Mouse (Mus musculus) hindbrain, embryonic 12.5 days (tissue): ENCODE results near the gene Ccdc6. TPM values are rescaled to one million over a fixed set of nuclear protein-coding genes. Genes with fewer than 3 reads are reported as not detected.

Experiments
- ATAC-seq: fragments of 200-750 bp; cut with Nextera tagmentation; 2 replicates; pipeline ENCODE4 v1.8.0; 2017; ENCODE audit warnings: moderate TSS enrichment; ENCODE audit not compliant: low FRiP score
- H3K27ac ChIP-seq: fragments of 300-500 bp; sonication (generic); 2 replicates; pipeline ENCODE4 v1.5.1; 2016; ENCODE audit warnings: mild to moderate bottlenecking
- H3K27me3 ChIP-seq: fragments of 300-500 bp; sonication (generic); 2 replicates; pipeline ENCODE4 v1.6.1; 2016; ENCODE audit warnings: mild to moderate bottlenecking
- H3K36me3 ChIP-seq: fragments of 300-500 bp; sonication (generic); 2 replicates; pipeline ENCODE4 v1.6.1; 2016; ENCODE audit warnings: mild to moderate bottlenecking
- H3K4me1 ChIP-seq: fragments of 300-500 bp; sonication (generic); 2 replicates; pipeline ENCODE4 v1.6.1; 2016
- H3K4me2 ChIP-seq: fragments of 300-500 bp; sonication (generic); replicated peaks from 2 replicates; pipeline ENCODE4 v1.6.1; 2016; ENCODE audit warnings: mild to moderate bottlenecking
- H3K4me3 ChIP-seq: fragments of 300-500 bp; sonication (generic); 2 replicates; pipeline ENCODE4 v1.5.1; 2016; ENCODE audit warnings: mild to moderate bottlenecking
- H3K9ac ChIP-seq: fragments of 300-500 bp; sonication (generic); 2 replicates; pipeline ENCODE4 v1.6.1; 2016; ENCODE audit warnings: mild to moderate bottlenecking, moderate library complexity
- H3K9me3 ChIP-seq: fragments of 300-500 bp; sonication (generic); replicated peaks from 2 replicates; pipeline ENCODE4 v1.6.1; 2016; ENCODE audit warnings: mild to moderate bottlenecking
- WGBS: fragments of 180-500 bp; shearing (Covaris S2); methylation state at CpG from one replicate; pipeline ENCODE4 v1.1.7; 2016; 5-methylcytosine and 5-hydroxymethylcytosine counted together
- polyA plus RNA-seq: library from polyadenylated mRNA; unstranded; fragments of >200 nt; fragmentation: Nextera tagmentation; extraction: Ambion mirVana; gene quantifications from 2 replicates; pipeline ENCODE4 v1.2.1, GENCODE M21; 2016

Gene Ccdc6
- polyA plus RNA-seq, 1 experiment from 2014 or later: 17.0 TPM

- 0 out of 2 replicates have a peak, but pooled peaks cover 7% of the 10 kb centered on the region for H3K9me3 ChIP-seq
- WGBS: under 1% methylated on average over 57 of the region's 58 CpGs
- H3K9ac ChIP-seq: peak overlapping the region; percentile 88
- peak overlapping the region; percentile 85 for H3K4me2 ChIP-seq
- ATAC-seq: peak; percentile 53
- no peaks in the 10 kb centered on the region for H3K27me3 ChIP-seq
- peak overlapping the region; percentile 86 for H3K27ac ChIP-seq
- peak overlapping the region; percentile 78 for H3K4me3 ChIP-seq
- H3K4me1 ChIP-seq: peaks cover 36% of the 10 kb centered on the region
- H3K36me3 ChIP-seq: 0 out of 2 replicates have a peak, but pooled peaks cover 2% of the 10 kb centered on the region
Observed at GRCm38 (mm10) chr10:70097291-70097901, 475 bp downstream of the Ccdc6 start.

- peak overlapping the region; percentile 85 for H3K4me2 ChIP-seq
- H3K4me1 ChIP-seq: peaks cover 36% of the 10 kb centered on the region
- WGBS: under 1% methylated on average over 29 of the region's 29 CpGs
- peak overlapping the region; percentile 88 for H3K9ac ChIP-seq
- H3K36me3 ChIP-seq: peaks cover 5% of the 10 kb centered on the region; the same call in 1 of the 2 replicates
- peak; percentile 62 for ATAC-seq
- H3K27me3 ChIP-seq: no peaks in the 10 kb centered on the region
- 0 out of 2 replicates have a peak, but pooled peaks cover 7% of the 10 kb centered on the region for H3K9me3 ChIP-seq
- peak overlapping the region; percentile 86 for H3K27ac ChIP-seq
- peak overlapping the region; percentile 78 for H3K4me3 ChIP-seq
Observed at GRCm38 (mm10) chr10:70097911-70098569, 1.1 kb downstream of the Ccdc6 start.

DNA sequence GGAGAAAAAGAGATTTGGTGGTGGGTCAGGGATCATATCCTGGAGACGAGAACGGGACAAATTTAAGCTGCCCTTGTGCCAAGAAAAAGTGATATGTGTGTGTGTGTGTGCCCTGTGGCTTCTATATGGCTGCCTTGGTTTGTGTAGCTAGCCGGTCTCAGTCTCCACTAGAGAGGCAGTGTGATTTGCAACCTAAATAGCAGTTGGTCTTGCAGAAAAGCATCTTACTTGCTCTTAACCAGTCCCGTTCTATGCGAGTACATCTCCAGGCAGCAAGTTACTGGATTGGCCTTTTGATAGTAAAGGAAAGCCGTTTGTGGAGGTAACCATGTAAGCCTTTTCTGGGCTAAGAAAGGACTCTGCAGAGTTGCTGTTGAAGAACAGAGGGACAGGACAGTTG, 1.7 kb downstream of the Ccdc6 start:
- H3K4me3 ChIP-seq: peak overlapping the region; percentile 78
- 0 out of 2 replicates have a peak, but pooled peaks cover 7% of the 10 kb centered on the region for H3K9me3 ChIP-seq
- H3K27me3 ChIP-seq: no peaks in the 10 kb centered on the region
- peaks cover 36% of the 10 kb centered on the region for H3K4me1 ChIP-seq
- peak overlapping the region; percentile 88 for H3K9ac ChIP-seq
- peak overlapping the region; percentile 86 for H3K27ac ChIP-seq
- 9% methylated on average over 6 of the region's 6 CpGs for WGBS
- peak overlapping the region; percentile 85 for H3K4me2 ChIP-seq
- no peak for ATAC-seq
- peaks cover 11% of the 10 kb centered on the region; the same call in 1 of the 2 replicates for H3K36me3 ChIP-seq

DNA sequence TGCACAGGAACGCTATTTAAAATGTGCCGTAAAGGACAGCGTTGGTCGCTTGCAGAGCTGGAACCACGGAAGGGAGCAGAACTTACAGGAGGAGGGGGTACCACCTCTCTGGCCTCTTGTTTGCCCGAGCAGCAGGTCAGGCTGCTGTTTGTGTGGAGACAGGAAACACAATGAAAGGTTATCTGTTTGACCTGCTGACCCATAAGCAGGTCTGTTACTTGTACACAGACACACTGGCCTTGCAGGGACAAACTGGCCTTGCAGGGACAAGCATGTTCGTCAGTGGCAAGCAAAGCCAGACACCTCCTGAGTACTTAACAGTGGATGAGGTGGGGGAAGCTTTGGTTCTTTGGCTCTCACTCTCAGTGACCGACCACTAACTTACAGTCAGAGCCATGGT, 2.1 kb downstream of the Ccdc6 start:
- H3K4me2 ChIP-seq: peak overlapping the region; percentile 85
- H3K9me3 ChIP-seq: 0 out of 2 replicates have a peak, but pooled peaks cover 7% of the 10 kb centered on the region
- H3K36me3 ChIP-seq: peaks cover 12% of the 10 kb centered on the region; the same call in 1 of the 2 replicates
- H3K9ac ChIP-seq: peak overlapping the region; percentile 88
- H3K4me3 ChIP-seq: peak overlapping the region; percentile 78
- H3K27me3 ChIP-seq: no peaks in the 10 kb centered on the region
- H3K27ac ChIP-seq: no peak overlapping the region
- ATAC-seq: no peak
- WGBS: 28% methylated on average over 8 of the region's 8 CpGs
- H3K4me1 ChIP-seq: peaks cover 36% of the 10 kb centered on the region

- Histone ChIP-seq H3K9me3 (0 out of 2 replicates have a peak, but pooled peaks cover 7% of the 10 kb centered on the region), H3K4me3 (no peak overlapping the region), H3K4me1 (peaks cover 29% of the 10 kb centered on the region), H3K27ac (no peak overlapping the region), H3K36me3 (peaks cover 24% of the 10 kb centered on the region; the same call in 1 of the 2 replicates), H3K4me2 (no peak overlapping the region), H3K9ac (no peak overlapping the region), H3K27me3 (no peaks in the 10 kb centered on the region)
- 98% methylated on average over 4 of the region's 4 CpGs for WGBS
- no peak for ATAC-seq
Observed at GRCm38 (mm10) chr10:70102086-70102485, 5.2 kb downstream of the Ccdc6 start.

DNA sequence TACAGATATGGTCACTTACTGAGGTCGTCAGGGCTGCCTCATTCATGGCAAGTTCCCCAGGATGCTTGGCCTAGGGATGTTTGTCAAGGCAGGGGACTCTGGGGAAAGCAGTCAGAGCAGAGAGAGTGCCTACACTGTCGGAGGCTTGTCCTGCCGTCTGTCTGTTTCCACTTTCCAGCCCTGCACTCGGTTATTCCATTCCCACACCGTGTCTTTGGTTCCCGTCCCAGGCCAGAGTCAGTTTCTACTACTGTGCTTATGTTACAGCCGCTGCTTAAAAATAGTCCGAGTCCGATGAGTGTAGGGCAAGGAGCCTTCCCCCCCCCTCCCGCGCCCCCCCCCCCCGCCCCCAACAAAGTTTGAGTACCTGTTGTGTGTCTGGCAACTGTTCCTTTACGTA, 11.1 kb downstream of the Ccdc6 start:
- WGBS: 62% methylated on average over 12 of the region's 13 CpGs
- Histone ChIP-seq H3K4me1 (peaks cover 24% of the 10 kb centered on the region; the same call in 1 of the 2 replicates), H3K27ac (no peak overlapping the region), H3K9ac (no peak overlapping the region), H3K9me3 (no peaks in the 10 kb centered on the region), H3K36me3 (peaks cover 21% of the 10 kb centered on the region; the same call in 1 of the 2 replicates), H3K27me3 (no peaks in the 10 kb centered on the region), H3K4me2 (no peak overlapping the region), H3K4me3 (no peak overlapping the region)
- ATAC-seq: no peak

DNA sequence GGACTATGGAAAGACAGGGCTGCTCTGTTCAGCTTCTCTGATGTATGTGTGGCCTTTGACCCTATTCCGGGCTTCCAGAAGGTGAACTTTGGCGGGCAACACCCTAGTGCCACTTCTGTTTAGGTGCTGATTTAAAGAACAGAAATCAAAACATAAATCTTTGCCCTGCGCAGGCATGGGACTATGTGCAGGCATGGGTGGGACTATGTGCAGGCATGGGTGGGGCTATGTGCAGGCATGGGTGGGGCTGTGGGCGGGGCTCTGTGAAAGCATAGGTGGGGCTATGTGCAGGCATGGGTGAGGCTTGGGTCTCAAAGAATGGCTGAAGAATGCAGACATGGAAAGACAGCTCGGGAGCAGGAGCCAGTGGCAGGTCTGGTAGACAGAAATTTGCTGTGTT, 13.1 kb downstream of the Ccdc6 start:
- no peak; the same call in 1 of the 2 replicates for ATAC-seq

GRCm38 (mm10) chr10:70110815-70111214, 13.9 kb downstream of the Ccdc6 start:
- 94% methylated on average over 7 of the region's 7 CpGs for WGBS
- H3K9ac ChIP-seq: no peak overlapping the region
- H3K4me1 ChIP-seq: peaks cover 15% of the 10 kb centered on the region; the same call in 1 of the 2 replicates
- H3K36me3 ChIP-seq: 0 out of 2 replicates have a peak, but pooled peaks cover 2% of the 10 kb centered on the region
- H3K4me3 ChIP-seq: no peak overlapping the region
- no peak overlapping the region for H3K4me2 ChIP-seq
- no peak for ATAC-seq
- H3K27me3 ChIP-seq: no peaks in the 10 kb centered on the region
- no peak overlapping the region for H3K27ac ChIP-seq
- no peaks in the 10 kb centered on the region for H3K9me3 ChIP-seq

More for the DNA sequence above, 13.1 kb downstream of the Ccdc6 start:
- Histone ChIP-seq H3K9me3 (no peaks in the 10 kb centered on the region), H3K36me3 (0 out of 2 replicates have a peak, but pooled peaks cover 6% of the 10 kb centered on the region), H3K27ac (no peak overlapping the region), H3K9ac (no peak overlapping the region), H3K4me3 (no peak overlapping the region), H3K4me1 (peaks cover 22% of the 10 kb centered on the region; the same call in 1 of the 2 replicates), H3K4me2 (no peak overlapping the region), H3K27me3 (no peaks in the 10 kb centered on the region)
- 74% methylated on average over 5 of the region's 5 CpGs for WGBS

GRCm38 (mm10) chr10:70111643-70112042, 14.7 kb downstream of the Ccdc6 start:
- H3K9me3 ChIP-seq: no peaks in the 10 kb centered on the region
- H3K27me3 ChIP-seq: no peaks in the 10 kb centered on the region
- H3K4me2 ChIP-seq: no peak overlapping the region
- 0 out of 2 replicates have a peak, but pooled peaks cover 2% of the 10 kb centered on the region for H3K36me3 ChIP-seq
- H3K4me3 ChIP-seq: no peak overlapping the region
- H3K9ac ChIP-seq: no peak overlapping the region
- no peak overlapping the region for H3K27ac ChIP-seq
- ATAC-seq: no peak
- peaks cover 14% of the 10 kb centered on the region; the same call in 1 of the 2 replicates for H3K4me1 ChIP-seq
- 92% methylated on average over 6 of the region's 6 CpGs for WGBS

DNA sequence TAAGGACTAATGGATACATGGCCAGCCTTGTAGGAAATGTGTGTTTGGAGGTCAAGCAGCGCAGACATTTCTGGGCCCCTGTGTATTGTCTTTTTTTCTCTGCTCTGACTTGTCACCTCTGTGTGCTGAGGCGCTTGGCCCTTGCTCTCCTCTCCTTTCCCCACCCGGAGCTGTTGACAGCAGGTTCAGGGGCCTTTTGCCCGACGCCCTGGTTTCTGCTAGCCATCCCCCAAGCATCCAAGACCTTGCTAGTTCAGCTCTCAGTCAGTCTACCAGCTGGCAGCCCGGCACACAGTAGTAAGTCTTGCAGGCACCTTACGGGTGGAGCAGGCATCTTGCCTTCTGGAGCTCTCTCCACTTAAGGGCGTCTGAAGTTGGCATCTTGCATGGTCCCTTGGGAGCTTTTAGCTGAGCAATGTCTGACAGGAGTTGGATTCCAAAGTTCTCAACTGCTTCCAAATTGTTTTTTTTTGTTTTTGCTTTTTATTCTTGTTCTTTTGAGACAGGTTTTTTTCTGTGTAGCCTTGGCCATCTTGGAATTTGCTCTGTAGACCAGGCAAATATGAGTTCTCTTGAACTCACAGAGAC, 17.2 kb downstream of the Ccdc6 start:
- Histone ChIP-seq H3K4me2 (no peak overlapping the region), H3K4me1 (peaks cover 15% of the 10 kb centered on the region), H3K9me3 (no peaks in the 10 kb centered on the region), H3K4me3 (no peak overlapping the region), H3K27ac (no peak overlapping the region), H3K36me3 (0 out of 2 replicates have a peak, but pooled peaks cover 2% of the 10 kb centered on the region), H3K9ac (no peak overlapping the region), H3K27me3 (no peaks in the 10 kb centered on the region)
- WGBS: 89% methylated on average over 8 of the region's 8 CpGs
- no peak for ATAC-seq

DNA sequence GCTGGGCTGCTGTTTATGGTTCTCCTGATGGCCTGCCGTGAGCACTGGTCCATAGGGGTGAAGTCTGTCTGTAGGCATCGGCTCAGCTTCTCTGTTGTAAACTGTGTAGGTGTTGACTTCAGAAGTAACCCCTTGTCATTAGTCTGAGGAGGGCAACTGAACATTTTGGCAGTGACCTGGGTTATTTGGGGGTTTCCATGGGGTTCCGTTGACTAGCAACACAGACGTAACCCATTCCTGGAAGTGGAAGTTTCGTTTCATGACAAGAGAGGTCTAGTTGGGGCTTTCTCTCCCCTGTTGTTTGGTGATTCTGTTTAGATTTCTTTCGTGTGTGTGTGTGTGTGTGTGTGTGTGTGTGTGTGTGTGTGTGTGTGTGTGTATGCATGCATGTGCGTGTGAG, 19.5 kb downstream of the Ccdc6 start:
- H3K9me3 ChIP-seq: no peaks in the 10 kb centered on the region
- H3K27ac ChIP-seq: no peak overlapping the region
- no peak overlapping the region for H3K4me3 ChIP-seq
- no peak for ATAC-seq
- H3K4me2 ChIP-seq: no peak overlapping the region
- H3K36me3 ChIP-seq: 0 out of 2 replicates have a peak, but pooled peaks cover 2% of the 10 kb centered on the region
- peaks cover 30% of the 10 kb centered on the region for H3K4me1 ChIP-seq
- WGBS: 89% methylated on average over 7 of the region's 7 CpGs
- no peak overlapping the region for H3K9ac ChIP-seq
- no peaks in the 10 kb centered on the region for H3K27me3 ChIP-seq

DNA sequence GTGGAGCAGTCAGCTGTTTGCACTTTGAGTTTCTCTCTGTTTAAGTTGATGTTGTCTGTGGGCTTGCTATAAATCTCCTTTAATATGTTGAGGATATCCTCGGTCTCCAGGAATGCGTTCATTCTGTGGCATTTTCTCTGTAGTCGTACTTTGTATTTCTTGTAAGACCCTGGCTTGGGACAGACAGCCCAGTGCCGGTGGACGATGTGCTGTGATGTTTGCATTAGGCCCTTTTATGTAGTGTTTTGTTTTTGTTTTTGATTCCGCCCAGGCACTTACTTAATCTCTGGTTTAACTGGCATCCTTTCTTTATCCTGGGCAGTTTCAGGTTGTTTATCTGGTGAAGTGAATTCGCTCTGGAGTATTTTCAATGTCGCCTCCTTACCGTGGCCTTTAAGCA, 22.5 kb downstream of the Ccdc6 start:
- Histone ChIP-seq H3K4me2 (no peak overlapping the region; the same call in 1 of the 2 replicates), H3K27ac (peak overlapping the region; percentile 81), H3K27me3 (no peaks in the 10 kb centered on the region), H3K36me3 (no peaks in the 10 kb centered on the region), H3K4me1 (peaks cover 35% of the 10 kb centered on the region), H3K9me3 (no peaks in the 10 kb centered on the region), H3K4me3 (no peak overlapping the region), H3K9ac (peak overlapping the region; percentile 15; the same call in 1 of the 2 replicates)
- 34% methylated on average over 9 of the region's 9 CpGs for WGBS
- ATAC-seq: no peak
